Mouse (Mus musculus) cerebellum, adult 2 months (tissue): Measurements from ENCODE around the gene Ccdc78. TPM values are rescaled to one million over a fixed set of nuclear protein-coding genes. Genes with fewer than 3 reads are reported as not detected.

ENCODE experiments used
- DNase-seq, 2 experiments: peaks; one replicate each; pipeline ENCODE4 v3.0.0; 2021
- H3K27ac ChIP-seq: fragments of 200-500 bp; 2 replicates; pipeline ENCODE4 v1.5.1; 2012; ENCODE audit warnings: low read length, control low read depth, inconsistent platforms; ENCODE audit not compliant: insufficient read depth
- H3K27me3 ChIP-seq: fragments of 200-500 bp; 2 replicates; pipeline ENCODE4 v1.6.1; 2012; ENCODE audit warnings: inconsistent platforms, mild to moderate bottlenecking, low read length, moderate library complexity; ENCODE audit not compliant: control insufficient read depth, insufficient read depth
- H3K4me1 ChIP-seq: fragments of 200-500 bp; 2 replicates; pipeline ENCODE4 v1.6.1; 2011; ENCODE audit warnings: low read length; ENCODE audit not compliant: control insufficient read depth, insufficient read depth
- H3K4me3 ChIP-seq: fragments of 200-500 bp; replicated peaks from 2 replicates; pipeline ENCODE3; 2011; ENCODE audit warnings: mild to moderate bottlenecking, low read depth, low read length, control low read depth; ENCODE audit not compliant: insufficient read depth
- CTCF ChIP-seq: fragments of 200-500 bp; IDR thresholded peaks from 2 replicates; pipeline ENCODE4 v1.5.1; 2011; ENCODE audit warnings: low read depth, mild to moderate bottlenecking, control low read depth, low read length, moderate library complexity, borderline replicate concordance; ENCODE audit not compliant: insufficient read depth
- POLR2A ChIP-seq: fragments of 200-500 bp; IDR thresholded peaks from 2 replicates; pipeline ENCODE4 v1.6.1; 2011; ENCODE audit warnings: low read length, control low read depth, borderline replicate concordance; ENCODE audit not compliant: insufficient read depth
- WGBS: fragments of 180-500 bp; shearing (Covaris S2); methylation state at CpG from one replicate; pipeline ENCODE4 v1.1.7; 2018; 5-methylcytosine and 5-hydroxymethylcytosine counted together
- polyA plus RNA-seq: library from polyadenylated mRNA; depleted of rRNA; stranded (reverse); fragments of >200 nt; gene quantifications from 2 replicates; pipeline ENCODE4 v1.2.3, GENCODE M21; 2012

Ccdc78 gene
- polyA plus RNA-seq, 1 experiment = 0.47 TPM

GRCm38 (mm10) chr17:25762591-25762990, 23.8 kb upstream of the Ccdc78 start:
- no peaks in the 10 kb centered on the region for H3K27me3 ChIP-seq
- no peak overlapping the region for H3K27ac ChIP-seq
- TF ChIP-seq CTCF (no peak), POLR2A (no peak)
- no peak for DNase-seq
- 46% methylated on average over 3 of the region's 3 CpGs for WGBS
- no peak overlapping the region for H3K4me3 ChIP-seq
- no peaks in the 10 kb centered on the region for H3K4me1 ChIP-seq

GRCm38 (mm10) chr17:25765886-25766285, 20.5 kb upstream of the Ccdc78 start:
- Histone ChIP-seq H3K4me1 (no peaks in the 10 kb centered on the region), H3K4me3 (no peak overlapping the region), H3K27me3 (no peaks in the 10 kb centered on the region), H3K27ac (no peak overlapping the region)
- TF ChIP-seq POLR2A (no peak), CTCF (no peak)
- no peak for DNase-seq
- 13% methylated on average over 5 of the region's 5 CpGs for WGBS

- 0 out of 2 replicates have a peak, but pooled peaks cover 2% of the 10 kb centered on the region for H3K4me1 ChIP-seq
- no peak for DNase-seq
- 46% methylated on average over 9 of the region's 9 CpGs for WGBS
- H3K4me3 ChIP-seq = no peak overlapping the region
- no peaks in the 10 kb centered on the region for H3K27me3 ChIP-seq
- H3K27ac ChIP-seq = no peak overlapping the region
- no peak for TF ChIP-seq POLR2A
- no peak for TF ChIP-seq CTCF
These were observed 17.0 kb upstream of the Ccdc78 start for GRCm38 (mm10) chr17:25769331-25769730.

GRCm38 (mm10) chr17:25773549-25774120, 12.7 kb upstream of the Ccdc78 start, which contains the start of gene Narfl:
TSS of gene Narfl (plus strand) at chr17:25773776.
- Histone ChIP-seq H3K4me3 (peak within 1 kb of the TSS; percentile 75), H3K4me1 (0 out of 2 replicates have a peak, but pooled peaks cover 6% of the 10 kb centered on the region), H3K27ac (peak within 1 kb of the TSS; percentile 59; the same call in 1 of the 2 replicates), H3K27me3 (no peaks in the 10 kb centered on the region)
- peak; percentile 97 to 99 for DNase-seq
- under 1% methylated on average over 37 of the region's 37 CpGs for WGBS
- TF ChIP-seq CTCF = peak; percentile 95
- TF ChIP-seq POLR2A = peak; percentile 79

- 65% methylated on average over 10 of the region's 10 CpGs for WGBS
- TF ChIP-seq CTCF (no peak), POLR2A (no peak)
- Histone ChIP-seq H3K27ac (no peak overlapping the region), H3K4me1 (0 out of 2 replicates have a peak, but pooled peaks cover 6% of the 10 kb centered on the region), H3K27me3 (no peaks in the 10 kb centered on the region), H3K4me3 (no peak overlapping the region)
- DNase-seq = no peak
These were observed 10.9 kb upstream of the Ccdc78 start for GRCm38 (mm10) chr17:25775318-25776062.

- H3K27me3 ChIP-seq = no peaks in the 10 kb centered on the region
- no peak overlapping the region for H3K4me3 ChIP-seq
- no peak for DNase-seq
- 0 out of 2 replicates have a peak, but pooled peaks cover 6% of the 10 kb centered on the region for H3K4me1 ChIP-seq
- H3K27ac ChIP-seq = no peak overlapping the region
- no peak for TF ChIP-seq CTCF
- no peak for TF ChIP-seq POLR2A
- 91% methylated on average over 5 of the region's 5 CpGs for WGBS
These were observed 8.4 kb upstream of the Ccdc78 start for GRCm38 (mm10) chr17:25777948-25778347.

GRCm38 (mm10) chr17:25781339-25781738, 5.0 kb upstream of the Ccdc78 start:
- 80% methylated on average over 6 of the region's 6 CpGs for WGBS
- Histone ChIP-seq H3K4me1 (peaks cover 15% of the 10 kb centered on the region), H3K27me3 (no peaks in the 10 kb centered on the region), H3K27ac (no peak overlapping the region), H3K4me3 (no peak overlapping the region)
- TF ChIP-seq POLR2A (no peak), CTCF (no peak)
- DNase-seq = no peak

- H3K4me1 ChIP-seq = peaks cover 15% of the 10 kb centered on the region
- H3K27me3 ChIP-seq = no peaks in the 10 kb centered on the region
- no peak overlapping the region for H3K4me3 ChIP-seq
- TF ChIP-seq POLR2A (0 out of 2 replicates have a peak, but pooled peaks have one; percentile 13), CTCF (no peak)
- H3K27ac ChIP-seq = no peak overlapping the region
- DNase-seq = peak; percentile 70 to 72
- WGBS = 6% methylated on average over 7 of the region's 7 CpGs
These were observed 3.3 kb upstream of the Ccdc78 start for GRCm38 (mm10) chr17:25783086-25783485.
